Mouse (Mus musculus): Measurements from ENCODE around the gene Pcsk5.

- no peak for TF ChIP-seq CTCF (IDR thresholded peaks at IDR 0.05; ENCODE audit: extremely low read depth, insufficient read depth, insufficient read length, insufficient replicate concordance)
- TF ChIP-seq POLR2A (IDR thresholded peaks at IDR 0.05; ENCODE audit: low read depth, low read length), result no peak
These were observed 266.5 kb downstream of the Pcsk5 start for GRCm38 (mm10) chr19:17570936-17571335.
